Mouse (Mus musculus) olfactory bulb, adult 2 months (tissue): ENCODE measurements around the gene Sdad1.

Experiments used
- CTCF ChIP-seq: fragments of 200-500 bp; IDR thresholded peaks from 2 replicates; pipeline ENCODE4 v1.5.1; 2012; ENCODE audit warnings: low read depth, mild to moderate bottlenecking, low read length, moderate library complexity; ENCODE audit not compliant: insufficient read depth
- POLR2A ChIP-seq: fragments of 200-500 bp; IDR thresholded peaks from 2 replicates; pipeline ENCODE4 v1.6.1; 2012; ENCODE audit warnings: mild to moderate bottlenecking, low read depth, low read length, moderate library complexity; ENCODE audit not compliant: insufficient read depth

DNA sequence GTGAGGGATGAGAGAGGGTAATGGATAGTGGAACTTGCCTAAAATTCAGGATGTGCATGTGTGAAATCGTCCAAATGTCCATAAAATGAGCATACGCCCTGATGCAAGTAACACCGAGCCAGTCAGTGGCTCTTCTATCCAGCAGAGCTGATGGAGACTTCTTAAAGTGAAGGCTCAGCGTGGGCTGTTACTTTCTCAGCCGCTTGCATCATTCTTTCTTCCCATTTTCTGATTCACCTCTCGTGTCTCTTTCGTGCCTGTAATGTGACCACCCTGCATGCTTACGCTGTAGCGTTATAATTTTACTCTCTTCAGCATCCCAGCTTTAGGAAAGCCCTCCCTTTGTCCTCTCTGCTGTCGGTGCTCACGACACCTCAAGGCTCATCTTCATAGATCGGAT is 20.8 kb upstream of the Sdad1 start:
- TF ChIP-seq POLR2A: no peak
- no peak for TF ChIP-seq CTCF
